Mouse (Mus musculus) E14TG2a.4 (cell line): ENCODE results near the gene Magi2.

Experiments used
- CTCF ChIP-seq: conservative IDR thresholded peaks from 2 replicates; pipeline ENCODE4 v1.5.1; 2014; ENCODE audit warnings: low read length
- NANOG ChIP-seq: IDR thresholded peaks from 2 replicates; pipeline ENCODE4 v1.6.1; 2014; ENCODE audit warnings: borderline replicate concordance, low read length, mixed read lengths

DNA sequence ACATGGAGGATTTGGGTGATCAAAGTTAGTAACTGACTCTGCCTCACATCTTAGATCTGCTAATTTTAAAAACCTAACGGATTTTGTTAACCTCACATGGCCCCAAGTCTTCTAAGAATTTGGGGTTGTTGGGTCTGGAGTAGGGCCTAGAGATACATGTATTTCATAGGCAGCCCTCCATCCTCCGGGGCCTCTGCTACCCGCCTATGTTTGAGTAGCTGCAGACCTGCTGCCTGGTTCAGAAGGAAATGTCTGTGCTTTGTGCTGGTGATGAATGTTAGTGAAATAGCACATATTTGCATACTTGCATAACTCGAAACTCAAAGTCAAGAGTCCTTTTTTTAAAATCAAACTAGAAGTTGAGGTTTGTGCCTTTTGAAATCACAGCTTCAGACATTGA, 319.6 kb downstream of the Magi2 start:
- no peak for TF ChIP-seq CTCF
- TF ChIP-seq NANOG: no peak
